Mouse (Mus musculus) kidney, adult 2 months (tissue): ENCODE results near the gene Noc4l. TPM values are rescaled to one million over a fixed set of nuclear protein-coding genes. Genes with fewer than 3 reads are reported as not detected.

ENCODE experiments used
- DNase-seq: peaks from one replicate; pipeline ENCODE4 v3.0.0; 2021
- H3K27ac ChIP-seq: fragments of 200-500 bp; 2 replicates; pipeline ENCODE4 v1.5.1; 2012; ENCODE audit warnings: low read depth, low read length, control low read depth, inconsistent platforms; ENCODE audit not compliant: insufficient read depth
- H3K27me3 ChIP-seq: fragments of 200-500 bp; replicated peaks from 2 replicates; pipeline ENCODE4 v1.6.1; 2012; ENCODE audit warnings: mild to moderate bottlenecking, moderate library complexity, low read length, inconsistent platforms; ENCODE audit not compliant: control insufficient read depth, insufficient read depth
- H3K36me3 ChIP-seq: fragments of 200-500 bp; 2 replicates; pipeline ENCODE4 v1.6.1; 2012; ENCODE audit warnings: mild to moderate bottlenecking, moderate library complexity, low read length, inconsistent platforms; ENCODE audit not compliant: control insufficient read depth, insufficient read depth
- H3K4me1 ChIP-seq: fragments of 200-500 bp; 2 replicates; pipeline ENCODE4 v1.6.1; 2011; ENCODE audit warnings: low read length; ENCODE audit not compliant: control insufficient read depth, insufficient read depth
- H3K4me3 ChIP-seq: fragments of 200-500 bp; 2 replicates; pipeline ENCODE4 v1.5.1; 2011; ENCODE audit warnings: mild to moderate bottlenecking, low read depth, low read length, control low read depth; ENCODE audit not compliant: insufficient read depth
- CTCF ChIP-seq: fragments of 200-500 bp; conservative IDR thresholded peaks from 2 replicates; pipeline ENCODE4 v1.5.1; 2011; ENCODE audit warnings: low read depth, mild to moderate bottlenecking, control low read depth, low read length, moderate library complexity, mixed read lengths; ENCODE audit not compliant: insufficient read depth, insufficient read length
- POLR2A ChIP-seq: fragments of 200-500 bp; IDR thresholded peaks from one replicate; pipeline ENCODE4 v1.6.1; 2011; ENCODE audit warnings: low read depth, low read length, control low read depth
- WGBS: fragments of 180-500 bp; shearing (Covaris S2); methylation state at CpG from one replicate; pipeline ENCODE4 v1.1.7; 2018; 5-methylcytosine and 5-hydroxymethylcytosine counted together
- polyA plus RNA-seq: library from polyadenylated mRNA; depleted of rRNA; stranded (reverse); fragments of >200 nt; gene quantifications from 2 replicates; pipeline ENCODE4 v1.2.3, GENCODE M21; 2012

Noc4l gene
- polyA plus RNA-seq, 1 experiment = 32.6 TPM

- H3K36me3 ChIP-seq = 0 out of 2 replicates have a peak, but pooled peaks cover 1% of the 10 kb centered on the region
Observed at GRCm38 (mm10) chr5:110653686-110654085, 469 bp upstream of the Noc4l start.

GRCm38 (mm10) chr5:110646377-110646776 lies 6.8 kb downstream of the Noc4l start:
- no peak overlapping the region for H3K4me3 ChIP-seq
- no peaks in the 10 kb centered on the region for H3K36me3 ChIP-seq
- TF ChIP-seq CTCF = no peak
- TF ChIP-seq POLR2A = no peak
- no peaks in the 10 kb centered on the region for H3K27me3 ChIP-seq
- DNase-seq = no peak
- no peak overlapping the region for H3K27ac ChIP-seq
- H3K4me1 ChIP-seq = no peaks in the 10 kb centered on the region

More at GRCm38 (mm10) chr5:110653686-110654085, 469 bp upstream of the Noc4l start:
- WGBS = 2% methylated on average over 37 of the region's 37 CpGs
- DNase-seq = no peak
- TF ChIP-seq CTCF (no peak), POLR2A (no peak)
- no peak overlapping the region for H3K27ac ChIP-seq
- peaks cover 6% of the 10 kb centered on the region for H3K4me1 ChIP-seq
- peak overlapping the region; percentile 95 for H3K4me3 ChIP-seq
- no peaks in the 10 kb centered on the region for H3K27me3 ChIP-seq

- Histone ChIP-seq H3K27ac (no peak overlapping the region), H3K4me1 (no peaks in the 10 kb centered on the region; the same call in 1 of the 2 replicates), H3K4me3 (no peak overlapping the region), H3K27me3 (no peaks in the 10 kb centered on the region), H3K36me3 (no peaks in the 10 kb centered on the region)
- TF ChIP-seq POLR2A (no peak), CTCF (peak; percentile 69)
- 22% methylated on average over 12 of the region's 12 CpGs for WGBS
- DNase-seq = peak; percentile 78
Observed at GRCm38 (mm10) chr5:110639459-110639858, 13.8 kb downstream of the Noc4l start.

GRCm38 (mm10) chr5:110638306-110639074 lies 14.7 kb downstream of the Noc4l start:
- 84% methylated on average over 7 of the region's 7 CpGs for WGBS
- Histone ChIP-seq H3K36me3 (no peaks in the 10 kb centered on the region), H3K27ac (no peak overlapping the region), H3K4me1 (no peaks in the 10 kb centered on the region; the same call in 1 of the 2 replicates), H3K4me3 (no peak overlapping the region), H3K27me3 (no peaks in the 10 kb centered on the region)
- TF ChIP-seq CTCF (no peak), POLR2A (no peak)
- no peak for DNase-seq

GRCm38 (mm10) chr5:110635951-110636707 lies 17.1 kb downstream of the Noc4l start:
- Histone ChIP-seq H3K4me3 (no peak overlapping the region), H3K27me3 (no peaks in the 10 kb centered on the region), H3K36me3 (no peaks in the 10 kb centered on the region), H3K4me1 (no peaks in the 10 kb centered on the region; the same call in 1 of the 2 replicates), H3K27ac (no peak overlapping the region)
- DNase-seq = peak; percentile 53
- TF ChIP-seq POLR2A (no peak), CTCF (0 out of 2 replicates have a peak, but pooled peaks have one; percentile 25)
- WGBS = 31% methylated on average over 6 of the region's 6 CpGs

- Histone ChIP-seq H3K36me3 (no peaks in the 10 kb centered on the region), H3K27ac (no peak overlapping the region), H3K4me3 (no peak overlapping the region), H3K4me1 (no peaks in the 10 kb centered on the region), H3K27me3 (no peaks in the 10 kb centered on the region)
- WGBS = 45% methylated on average over 2 of the region's 2 CpGs
- DNase-seq = peak; percentile 89
- TF ChIP-seq POLR2A (no peak), CTCF (no peak)
Observed at GRCm38 (mm10) chr5:110629525-110630120, 23.6 kb downstream of the Noc4l start.
